In the genomic region with DNA sequence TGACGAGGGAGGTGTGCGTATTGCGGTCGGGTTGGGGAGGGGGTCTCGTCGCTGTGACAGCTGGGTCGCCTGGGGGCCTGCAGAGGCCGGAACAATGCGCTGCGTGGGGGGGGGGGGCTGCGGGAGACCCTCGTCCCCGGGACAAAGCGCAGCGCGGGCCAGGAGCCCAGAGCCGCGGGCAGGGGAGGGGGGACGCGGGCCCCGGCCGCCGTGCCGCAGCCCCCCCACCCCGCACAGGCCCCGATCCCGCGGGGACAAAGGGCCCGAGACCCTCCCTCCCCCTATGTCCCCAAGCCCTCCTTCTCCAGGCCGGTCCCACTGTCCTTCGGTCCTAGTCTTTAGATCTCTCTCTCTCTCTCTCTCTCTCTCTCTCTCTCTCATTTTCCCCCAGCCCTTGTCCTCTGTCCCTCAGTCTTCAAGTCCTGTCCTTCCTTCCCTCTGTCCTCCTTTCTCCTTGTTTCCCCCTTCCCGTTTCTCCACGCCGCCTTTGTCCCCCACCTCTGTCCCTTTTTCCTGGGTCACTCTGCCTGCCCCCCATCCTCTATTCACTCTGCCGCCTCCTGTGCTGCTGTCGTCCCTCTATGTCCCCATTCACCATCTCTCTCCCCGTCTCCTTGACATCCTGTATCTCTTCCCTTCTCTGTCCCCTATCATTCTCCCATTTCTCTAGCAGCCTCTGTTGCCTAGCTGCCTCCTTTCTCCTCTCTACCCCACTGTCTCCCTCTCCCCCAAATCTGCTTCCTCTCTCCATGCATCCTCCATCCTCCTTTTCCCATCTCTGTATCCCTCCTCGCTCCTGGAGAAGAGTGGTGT, we compare ENCODE assay signal across 8 mouse cellular contexts. TPM values are rescaled to one million over a fixed set of nuclear protein-coding genes. Genes with fewer than 3 reads are reported as not detected.
A peak's percentile ranks its signal among the peaks of the same experiment; 100 is the strongest.
DNase-seq lines count a peak whose midpoint lies in the region; ATAC-seq and TF ChIP-seq lines count a peak whose summit lies in the region.

No protein-coding gene starts in this region.

- peak; percentile 35; the same call in 1 of the 2 replicates for ATAC-seq in heart, embryonic 12.5 days (ENCODE audit: insufficient number of reproducible peaks, low FRiP score)
- ATAC-seq in forebrain, postnatal 0 days: peak; percentile 21; the same call in 1 of the 2 replicates
- no peak for ATAC-seq in erythroid progenitor cell, adult 5-6 weeks (replicated peaks; ENCODE audit: low FRiP score, poor library complexity, severe bottlenecking)

- WGBS in heart, embryonic 12.5 days: 7% methylated on average over 7 of the region's 38 CpGs
- WGBS in forebrain, postnatal 0 days: 3% methylated on average over 28 of the region's 38 CpGs
- WGBS in midbrain, embryonic 10.5 days: 1% methylated on average over 27 of the region's 38 CpGs

- TF ChIP-seq CTCF in forebrain, postnatal 0 days (IDR thresholded peaks at IDR 0.05; ENCODE audit: low read depth): no peak

- 0 out of 2 replicates have a peak, but pooled peaks cover 5% of the 10 kb centered on the region for H3K9me3 ChIP-seq in heart, embryonic 12.5 days (replicated peaks)
- H3K9me3 ChIP-seq in ES-E14 (ENCODE audit: control insufficient read depth, insufficient read depth, low read depth, low read length): no peaks in the 10 kb centered on the region
- H3K9me3 ChIP-seq in forebrain, postnatal 0 days (ENCODE audit: low read length): no peaks in the 10 kb centered on the region
- H3K9me3 ChIP-seq in midbrain, embryonic 10.5 days (replicated peaks): no peaks in the 10 kb centered on the region

- no peaks in the 10 kb centered on the region for H3K36me3 ChIP-seq in heart, embryonic 12.5 days
- H3K36me3 ChIP-seq in ES-E14 (ENCODE audit: control insufficient read depth, insufficient read depth, low read length, poor library complexity, severe bottlenecking): no peaks in the 10 kb centered on the region
- no peaks in the 10 kb centered on the region for H3K36me3 ChIP-seq in forebrain, postnatal 0 days (ENCODE audit: insufficient read depth)
- no peaks in the 10 kb centered on the region for H3K36me3 ChIP-seq in midbrain, embryonic 10.5 days

- in situ Hi-C loops in ES-E14 (cut with MboI; ENCODE audit: low sequenced_read_pairs in 2 of 2, unreplicated experiment in 2 of 2): no loop called here

- peak overlapping the region; percentile 81 for H3K9ac ChIP-seq in heart, embryonic 12.5 days
- peak overlapping the region; percentile 37; the same call in 1 of the 2 replicates for H3K9ac ChIP-seq in ES-E14 (ENCODE audit: insufficient read depth, low read depth, low read length, poor library complexity, severe bottlenecking)
- peak overlapping the region; percentile 87 for H3K9ac ChIP-seq in forebrain, postnatal 0 days

- DNase-seq in heart, adult 8-10 months (ENCODE audit: low spot score): no peak
- no peak for DNase-seq in ES-E14 (ENCODE audit: low read depth, low spot score)
- DNase-seq in forebrain, postnatal 0 days: no peak
- no peak for DNase-seq in midbrain, embryonic 10.5 days (ENCODE audit: low spot score)
- no peak for DNase-seq in right cerebral cortex, postnatal 4 days
- no peak for DNase-seq in spleen, postnatal 4 days (ENCODE audit: low spot score in 2 of 2)

- peak overlapping the region; percentile 70 for H3K4me3 ChIP-seq in heart, embryonic 12.5 days
- H3K4me3 ChIP-seq in ES-E14 (ENCODE audit: insufficient read depth in 1 of 2, low read depth in 1 of 2, low read length in 2 of 2, poor library complexity in 1 of 2, severe bottlenecking in 1 of 2): peak overlapping the region; percentile 85 to 86
- peak overlapping the region; percentile 76 for H3K4me3 ChIP-seq in forebrain, postnatal 0 days (ENCODE audit: low read depth, low read length)
- peak overlapping the region; percentile 87 for H3K4me3 ChIP-seq in midbrain, embryonic 10.5 days

- H3K4me2 ChIP-seq in heart, embryonic 12.5 days: peak overlapping the region; percentile 99
- peak overlapping the region; percentile 77 for H3K4me2 ChIP-seq in forebrain, postnatal 0 days (ENCODE audit: low read depth)

- no peak overlapping the region for H3K27ac ChIP-seq in heart, embryonic 12.5 days (ENCODE audit: poor library complexity, severe bottlenecking)
- no peak overlapping the region for H3K27ac ChIP-seq in ES-E14 (ENCODE audit: insufficient read depth, low read depth, low read length, poor library complexity, severe bottlenecking)
- peak overlapping the region; percentile 89 for H3K27ac ChIP-seq in forebrain, postnatal 0 days (ENCODE audit: low read depth, low read length)
- peak overlapping the region; percentile 93 for H3K27ac ChIP-seq in midbrain, embryonic 10.5 days (replicated peaks)

- peaks cover 85% of the 10 kb centered on the region for H3K27me3 ChIP-seq in heart, embryonic 12.5 days (replicated peaks)
- no peaks in the 10 kb centered on the region for H3K27me3 ChIP-seq in forebrain, postnatal 0 days (ENCODE audit: insufficient read depth, low read length)
- H3K27me3 ChIP-seq in midbrain, embryonic 10.5 days (ENCODE audit: low read depth, poor library complexity, severe bottlenecking): peaks cover 64% of the 10 kb centered on the region

- H3K4me1 ChIP-seq in heart, embryonic 12.5 days (replicated peaks): peaks cover 8% of the 10 kb centered on the region
- H3K4me1 ChIP-seq in ES-E14 (ENCODE audit: control insufficient read depth in 2 of 2, insufficient read depth in 2 of 2, low read length in 2 of 2, poor library complexity in 1 of 2): peaks cover 0 to 7% of the 10 kb centered on the region in 2 experiments; a peak in 1 of 4 replicates
- peaks cover 32% of the 10 kb centered on the region for H3K4me1 ChIP-seq in forebrain, postnatal 0 days (ENCODE audit: insufficient read depth)
- peaks cover 58% of the 10 kb centered on the region for H3K4me1 ChIP-seq in midbrain, embryonic 10.5 days

TF ChIP-seq in ES-E14, 5 proteins besides CTCF, POLR2A, EP300 and RAD21:
- TF ChIP-seq ZC3H11A (IDR thresholded peaks at IDR 0.05; ENCODE audit: borderline replicate concordance, low read depth, low read length) (no peak), ZNF384 (IDR thresholded peaks at IDR 0.05; ENCODE audit: low read depth, low read length) (no peak), CHD2 (IDR thresholded peaks at IDR 0.05; ENCODE audit: low read depth, low read length) (no peak), MAFK (IDR thresholded peaks at IDR 0.05; ENCODE audit: insufficient read depth, low read depth, low read length) (no peak), HCFC1 (IDR thresholded peaks at IDR 0.05; ENCODE audit: borderline replicate concordance, insufficient read depth, low read length) (no peak)

RNA-seq across cellular contexts. Expression of a gene that starts 0.6 kb away (rescaled TPM):
- 0.65 and 0.81 TPM in 2 replicates for polyA plus RNA-seq in heart, embryonic 12.5 days (2016; fragmentation: Nextera tagmentation; extraction: Ambion mirVana)
- 10 to 100 TPM; 16.6 to 22.0 (median 18.7) TPM for total RNA-seq in heart, adult 8-10 months (2022)
- total RNA-seq in ES-E14 (2012; rRNA removed): 10.8 and 21.4 TPM in 2 replicates
- total RNA-seq in forebrain, postnatal 0 days (2014; rRNA removed): 412 and 434 TPM in 2 replicates
- 102 and 107 TPM in 2 replicates for polyA plus RNA-seq in forebrain, postnatal 0 days (2015; fragmentation: Nextera tagmentation; extraction: Ambion mirVana)
- 10.0 and 18.3 TPM in 2 replicates for polyA plus RNA-seq in midbrain, embryonic 10.5 days (2016; fragmentation: Nextera tagmentation; extraction: Ambion mirVana)
- total RNA-seq in erythroid progenitor cell, adult 5-6 weeks (2015; ENCODE audit: low replicate concordance): not detected in 2 replicates
- total RNA-seq in erythroid progenitor cell, adult 5-6 weeks (2017; ENCODE audit: low replicate concordance): not detected in 2 replicates

RNA-seq across cellular contexts. Expression of a gene that starts 20.1 kb away (rescaled TPM):
- 5.6 and 8.8 TPM in 2 replicates for polyA plus RNA-seq in heart, embryonic 12.5 days (2016; fragmentation: Nextera tagmentation; extraction: Ambion mirVana)
- total RNA-seq in heart, adult 8-10 months (2022): 1 to 10 TPM; 1.7 to 9.2 (median 2.6) TPM
- 99.5 and 118 TPM in 2 replicates for total RNA-seq in ES-E14 (2012; rRNA removed)
- 0.85 and 1.3 TPM in 2 replicates for total RNA-seq in forebrain, postnatal 0 days (2014; rRNA removed)
- 1.2 and 1.3 TPM in 2 replicates for polyA plus RNA-seq in forebrain, postnatal 0 days (2015; fragmentation: Nextera tagmentation; extraction: Ambion mirVana)
- 0.68 and 1.0 TPM in 2 replicates for polyA plus RNA-seq in midbrain, embryonic 10.5 days (2016; fragmentation: Nextera tagmentation; extraction: Ambion mirVana)
- 2.9 and 6.1 TPM in 2 replicates for total RNA-seq in erythroid progenitor cell, adult 5-6 weeks (2015; ENCODE audit: low replicate concordance)
- 1.1 and 7.2 TPM in 2 replicates for total RNA-seq in erythroid progenitor cell, adult 5-6 weeks (2017; ENCODE audit: low replicate concordance)

RNA-seq across cellular contexts. Expression of a gene that starts 24.4 kb away (rescaled TPM):
- polyA plus RNA-seq in heart, embryonic 12.5 days (2016; fragmentation: Nextera tagmentation; extraction: Ambion mirVana): 31.9 and 35.8 TPM in 2 replicates
- total RNA-seq in heart, adult 8-10 months (2022): 10 to 100 TPM; 15.1 to 17.1 (median 15.6) TPM
- 94.1 and 114 TPM in 2 replicates for total RNA-seq in ES-E14 (2012; rRNA removed)
- 196 and 242 TPM in 2 replicates for total RNA-seq in forebrain, postnatal 0 days (2014; rRNA removed)
- 258 and 279 TPM in 2 replicates for polyA plus RNA-seq in forebrain, postnatal 0 days (2015; fragmentation: Nextera tagmentation; extraction: Ambion mirVana)
- polyA plus RNA-seq in midbrain, embryonic 10.5 days (2016; fragmentation: Nextera tagmentation; extraction: Ambion mirVana): 116 and 127 TPM in 2 replicates
- total RNA-seq in erythroid progenitor cell, adult 5-6 weeks (2015; ENCODE audit: low replicate concordance): 0.84 TPM in 1 of 2 replicates, not detected in the other
- 2.0 TPM in 1 of 2 replicates, not detected in the other for total RNA-seq in erythroid progenitor cell, adult 5-6 weeks (2017; ENCODE audit: low replicate concordance)

RNA-seq across cellular contexts. Expression of a gene that starts 29.8 kb away (rescaled TPM):
- polyA plus RNA-seq in heart, embryonic 12.5 days (2016; fragmentation: Nextera tagmentation; extraction: Ambion mirVana): 0.37 and 0.40 TPM in 2 replicates
- total RNA-seq in heart, adult 8-10 months (2022): not detected
- total RNA-seq in ES-E14 (2012; rRNA removed): 1.2 and 1.6 TPM in 2 replicates
- not detected in 2 replicates for total RNA-seq in forebrain, postnatal 0 days (2014; rRNA removed)
- 0.13 and 0.31 TPM in 2 replicates for polyA plus RNA-seq in forebrain, postnatal 0 days (2015; fragmentation: Nextera tagmentation; extraction: Ambion mirVana)
- polyA plus RNA-seq in midbrain, embryonic 10.5 days (2016; fragmentation: Nextera tagmentation; extraction: Ambion mirVana): 0.64 and 0.99 TPM in 2 replicates
- not detected in 2 replicates for total RNA-seq in erythroid progenitor cell, adult 5-6 weeks (2015; ENCODE audit: low replicate concordance)
- not detected in 2 replicates for total RNA-seq in erythroid progenitor cell, adult 5-6 weeks (2017; ENCODE audit: low replicate concordance)

RNA-seq across cellular contexts. Expression of a gene that starts 30.3 kb away (rescaled TPM):
- polyA plus RNA-seq in heart, embryonic 12.5 days (2016; fragmentation: Nextera tagmentation; extraction: Ambion mirVana): not detected in 2 replicates
- under 1 TPM in 1 of 4 experiments, not detected in 3; 0.32 TPM for total RNA-seq in heart, adult 8-10 months (2022)
- total RNA-seq in ES-E14 (2012; rRNA removed): 0.16 TPM in 1 of 2 replicates, not detected in the other
- not detected in 2 replicates for total RNA-seq in forebrain, postnatal 0 days (2014; rRNA removed)
- not detected in 2 replicates for polyA plus RNA-seq in forebrain, postnatal 0 days (2015; fragmentation: Nextera tagmentation; extraction: Ambion mirVana)
- polyA plus RNA-seq in midbrain, embryonic 10.5 days (2016; fragmentation: Nextera tagmentation; extraction: Ambion mirVana): not detected in 2 replicates
- not detected in 2 replicates for total RNA-seq in erythroid progenitor cell, adult 5-6 weeks (2015; ENCODE audit: low replicate concordance)
- total RNA-seq in erythroid progenitor cell, adult 5-6 weeks (2017; ENCODE audit: low replicate concordance): not detected in 2 replicates

Comparison
In these comparisons a context has a peak if more than half of its experiments do, and no peak if none do; other contexts are left out.
1. H3K27ac ChIP-seq: peak in forebrain, postnatal 0 days (single experiment) and midbrain, embryonic 10.5 days (single experiment); none in heart, embryonic 12.5 days (single experiment) and ES-E14 (single experiment).
2. H3K9ac ChIP-seq: peak in every context shown above with its lines; median percentile 87 in forebrain, postnatal 0 days; 81 in heart, embryonic 12.5 days; 37 in ES-E14.
3. RNA of a gene that starts 0.6 kb away (total RNA-seq): 412 to 434 TPM in forebrain, postnatal 0 days; 16.6 to 22.0 TPM in heart, adult 8-10 months, 10.8 to 21.4 TPM in ES-E14 and not detected in erythroid progenitor cell, adult 5-6 weeks; every median in the first group is over 10 times any median in the second.
4. RNA of a gene that starts 24.4 kb away (total RNA-seq): 196 to 242 TPM in forebrain, postnatal 0 days, 94.1 to 114 TPM in ES-E14 and 15.1 to 17.1 TPM in heart, adult 8-10 months; 0.84 to 2.0 TPM in erythroid progenitor cell, adult 5-6 weeks; every median in the first group is over 4 times any median in the second.
5. Peak in every context shown above with its lines, with median percentiles within 50 percentile points of each other: H3K4me3 ChIP-seq.